Mouse (Mus musculus) heart, embryonic 14.5 days (tissue): ENCODE results near the gene Pdxp. TPM values are rescaled to one million over a fixed set of nuclear protein-coding genes. Genes with fewer than 3 reads are reported as not detected.
"Not testable (repeated sequence)": the region's sequence is repeated elsewhere in the genome, so short reads cannot be mapped to it uniquely, and the experiment has no call there.

Experiments
- ATAC-seq: fragments of 200-750 bp; cut with Nextera tagmentation; 2 replicates; pipeline ENCODE4 v1.8.0; 2017; ENCODE audit warnings: low read depth, moderate TSS enrichment; ENCODE audit not compliant: insufficient number of reproducible peaks, insufficient read depth, low FRiP score
- H3K27ac ChIP-seq, 2 experiments: fragments of 200-500 bp in 1 of 2; fragments of 300-500 bp in 1 of 2; sonication (generic) in 1 of 2; replicated peaks in 1 of 2; 2 replicates each; pipeline ENCODE4 v1.5.1; 2012 to 2014; ENCODE audit warnings: low read depth in 2 of 2, low read length in 2 of 2, control low read depth in 1 of 2, mild to moderate bottlenecking in 1 of 2, mixed read lengths in 1 of 2; ENCODE audit not compliant: control insufficient read depth in 1 of 2, insufficient read depth in 1 of 2
- H3K27me3 ChIP-seq: fragments of 300-500 bp; sonication (generic); 2 replicates; pipeline ENCODE4 v1.6.1; 2014; ENCODE audit warnings: mild to moderate bottlenecking, low read length, control low read depth; ENCODE audit not compliant: control insufficient read depth, insufficient read depth
- H3K36me3 ChIP-seq: fragments of 300-500 bp; sonication (generic); 2 replicates; pipeline ENCODE4 v1.6.1; 2014; ENCODE audit warnings: mild to moderate bottlenecking, control low read depth, low read length, mixed read lengths; ENCODE audit not compliant: control insufficient read depth, insufficient read depth
- H3K4me1 ChIP-seq, 2 experiments: fragments of 200-500 bp in 1 of 2; fragments of 300-500 bp in 1 of 2; sonication (generic) in 1 of 2; 2 replicates each; pipeline ENCODE4 v1.6.1; 2012 to 2014; ENCODE audit warnings: low read length in 2 of 2, control low read depth in 1 of 2, mixed read lengths in 1 of 2; ENCODE audit not compliant: control insufficient read depth in 2 of 2, insufficient read depth in 2 of 2
- H3K4me2 ChIP-seq: fragments of 300-500 bp; sonication (generic); 2 replicates; pipeline ENCODE4 v1.6.1; 2014; ENCODE audit warnings: mild to moderate bottlenecking, low read length
- H3K4me3 ChIP-seq, 2 experiments: fragments of 200-500 bp in 1 of 2; fragments of 300-500 bp in 1 of 2; sonication (generic) in 1 of 2; 2 replicates each; pipeline ENCODE4 v1.5.1; 2012 to 2014; ENCODE audit warnings: low read length in 2 of 2, mild to moderate bottlenecking in 2 of 2, control low read depth in 1 of 2, low read depth in 1 of 2, moderate library complexity in 1 of 2; ENCODE audit not compliant: control insufficient read depth in 1 of 2, insufficient read depth in 1 of 2
- H3K9ac ChIP-seq: fragments of 300-500 bp; sonication (generic); 2 replicates; pipeline ENCODE4 v1.6.1; 2014; ENCODE audit warnings: mild to moderate bottlenecking, low read length
- H3K9me3 ChIP-seq: fragments of 300-500 bp; sonication (generic); 2 replicates; pipeline ENCODE4 v1.6.1; 2016; ENCODE audit warnings: low read length, control low read depth; ENCODE audit not compliant: control insufficient read depth
- WGBS: fragments of 180-500 bp; shearing (Covaris S2); extraction: QIAGEN DNeasy Blood & Tissue Kit; methylation state at CpG from one replicate; pipeline ENCODE4 v1.1.7; 2014; 5-methylcytosine and 5-hydroxymethylcytosine counted together
- polyA plus RNA-seq: library from polyadenylated mRNA; unstranded; fragments of >200 nt; fragmentation: Nextera tagmentation; extraction: Ambion mirVana; gene quantifications from 2 replicates; pipeline ENCODE4 v1.2.1, GENCODE M21; 2014

Gene Pdxp
- polyA plus RNA-seq, 1 experiment from 2014 or later = 26.2 TPM

DNA sequence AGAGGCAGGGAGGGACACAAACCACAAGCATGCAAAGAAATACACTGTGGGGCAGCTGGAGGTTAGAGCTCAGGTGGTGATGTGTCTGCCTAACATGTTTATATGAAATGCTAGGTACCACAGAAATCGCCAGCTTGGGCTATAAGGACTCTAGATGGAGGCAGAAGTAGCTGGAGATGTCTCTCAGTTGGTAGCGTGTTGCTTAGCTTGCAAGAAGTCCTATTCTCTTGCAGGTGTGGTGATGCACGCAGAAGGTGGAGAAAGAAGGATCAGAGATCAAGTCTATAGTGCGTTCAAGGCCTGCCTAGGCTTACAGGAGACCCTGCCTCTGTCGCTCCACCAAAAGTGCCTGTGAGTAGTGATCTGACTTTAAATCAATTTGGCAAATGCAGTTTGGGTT, 38.2 kb upstream of the Pdxp start:
- peaks cover 16 to 29% of the 10 kb centered on the region in 2 experiments for H3K4me1 ChIP-seq

DNA sequence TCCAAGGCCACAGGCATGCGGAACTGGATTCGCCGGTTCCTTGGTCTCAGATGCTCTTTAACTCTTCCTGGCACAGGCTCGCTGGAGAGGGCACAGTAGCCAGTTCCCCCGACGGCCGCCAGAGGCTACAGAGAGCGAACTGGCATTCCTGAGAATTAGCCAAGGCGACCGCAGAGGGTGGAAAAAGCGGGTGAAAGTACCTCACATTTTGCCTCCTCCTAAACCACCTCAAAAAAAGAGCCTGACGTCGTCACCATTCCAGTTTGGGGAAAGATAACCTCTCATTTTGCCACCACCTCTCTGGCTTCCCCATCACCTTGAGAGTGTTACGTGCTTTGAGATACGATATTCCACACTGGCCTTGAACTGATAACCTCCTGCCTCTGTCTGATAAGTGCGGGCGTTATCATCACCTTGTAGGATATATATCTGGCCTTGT, 37.4 kb upstream of the Pdxp start:
- peaks cover 16% of the 10 kb centered on the region for H3K36me3 ChIP-seq
- peak overlapping the region; percentile 86 for H3K4me2 ChIP-seq
- peak overlapping the region; percentile 94 for H3K9ac ChIP-seq
- 1% methylated on average over 17 of the region's 17 CpGs for WGBS
- H3K4me3 ChIP-seq = peak overlapping the region; percentile 64 to 80
- ATAC-seq = no peak
- peak overlapping the region; percentile 97 to 99 for H3K27ac ChIP-seq
- no peaks in the 10 kb centered on the region for H3K9me3 ChIP-seq
- H3K27me3 ChIP-seq = no peaks in the 10 kb centered on the region
- H3K4me1 ChIP-seq = peaks cover 16 to 30% of the 10 kb centered on the region in 2 experiments

More for the DNA sequence above, 38.2 kb upstream of the Pdxp start:
- Histone ChIP-seq H3K4me3 (no peak overlapping the region), H3K9me3 (no peaks in the 10 kb centered on the region), H3K36me3 (peaks cover 10% of the 10 kb centered on the region; the same call in 1 of the 2 replicates), H3K4me2 (peak overlapping the region; percentile 86), H3K27me3 (no peaks in the 10 kb centered on the region), H3K9ac (peak overlapping the region; percentile 94), H3K27ac (peak overlapping the region in 1 of 2 experiments; percentile 97; a peak in 1 of 4 replicates)
- 81% methylated on average over 5 of the region's 5 CpGs for whole genome bisulfite sequencing
- ATAC-seq = no peak

DNA sequence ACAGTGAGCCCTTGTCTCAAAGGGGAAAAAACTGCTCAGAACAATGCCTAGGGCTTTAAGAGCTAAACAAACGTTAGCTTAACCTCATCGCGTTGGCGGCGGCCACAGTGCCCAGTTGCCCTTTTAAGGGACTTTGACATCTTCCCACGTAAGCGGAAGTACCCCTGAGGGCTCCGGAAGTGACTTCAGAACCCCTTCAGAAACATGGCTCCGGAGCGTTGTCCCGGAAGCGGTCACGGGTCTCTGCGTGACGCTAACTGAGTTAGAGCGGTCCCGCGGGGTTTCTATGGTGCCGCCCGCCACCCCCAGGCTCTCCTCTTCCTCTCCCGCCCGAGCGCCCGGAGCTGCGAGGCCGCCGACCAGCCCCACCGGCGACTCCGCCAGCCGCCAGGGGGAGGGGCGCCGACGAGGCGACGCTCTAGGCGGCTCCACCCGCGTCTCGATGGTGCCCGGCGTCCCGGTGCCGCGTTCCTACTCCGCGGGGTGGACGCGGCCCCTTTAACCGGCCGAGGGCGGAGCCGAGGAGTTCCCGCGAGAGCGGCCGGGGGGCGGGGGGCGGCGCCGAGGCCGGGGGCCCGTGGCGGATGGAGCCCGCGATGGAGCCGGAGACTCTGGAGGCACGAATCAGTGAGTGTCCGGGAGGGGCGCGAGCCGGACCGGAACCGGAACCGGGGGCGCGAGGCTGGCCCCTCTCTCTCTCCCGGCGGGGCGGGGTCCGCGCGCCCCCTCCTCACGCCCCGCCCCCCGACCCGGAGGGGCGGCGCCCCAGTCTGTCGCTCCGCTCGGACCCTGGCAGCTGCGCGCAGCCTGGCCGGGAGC, 36.5 kb upstream of the Pdxp start, which contains the start of gene Gga1:
Gene Gga1, plus strand, starts transcription at position 200 of the 819 bp plus-strand sequence.
- H3K4me1 ChIP-seq = peaks cover 16 to 30% of the 10 kb centered on the region in 2 experiments
- H3K36me3 ChIP-seq = peaks cover 25% of the 10 kb centered on the region
- peak within 1 kb of the TSS; percentile 97 to 99 for H3K27ac ChIP-seq
- H3K27me3 ChIP-seq = no peaks in the 10 kb centered on the region
- WGBS = under 1% methylated on average over 86 of the region's 95 CpGs
- peak within 1 kb of the TSS; percentile 86 for H3K4me2 ChIP-seq
- peak within 1 kb of the TSS; percentile 94 for H3K9ac ChIP-seq
- H3K9me3 ChIP-seq = no peaks in the 10 kb centered on the region
- peak; percentile 91 for ATAC-seq
- peak within 1 kb of the TSS; percentile 64 to 80 for H3K4me3 ChIP-seq

DNA sequence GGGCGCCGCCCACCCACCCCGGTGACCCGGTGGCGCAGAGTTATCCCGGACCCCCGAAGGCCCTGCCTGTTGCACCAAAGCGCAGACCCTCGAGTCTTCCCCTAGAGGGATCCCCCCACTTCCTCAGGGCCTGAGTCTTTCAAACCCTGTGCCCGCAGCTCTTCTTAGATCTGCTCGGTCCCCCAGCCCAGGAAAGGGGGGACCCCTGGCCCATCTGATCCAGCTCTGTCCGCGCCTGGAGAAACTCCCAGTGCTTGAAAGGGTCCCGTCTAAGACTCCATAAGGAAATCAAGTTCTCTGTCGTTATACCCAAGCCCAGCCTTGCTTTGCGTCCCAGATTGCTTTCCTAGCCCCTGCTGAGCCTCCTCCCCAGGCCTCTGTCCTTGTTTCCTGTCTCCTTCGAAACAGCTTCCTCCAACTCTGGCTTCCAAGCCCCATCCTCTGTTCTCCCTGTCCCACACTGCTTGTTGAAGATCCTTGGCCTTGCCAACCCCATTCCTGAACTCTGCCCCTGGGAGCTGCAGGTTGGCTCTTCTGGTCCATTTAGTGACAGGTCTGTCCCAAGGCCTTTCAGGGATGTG, 35.8 kb upstream of the Pdxp start:
- Histone ChIP-seq H3K27me3 (no peaks in the 10 kb centered on the region), H3K27ac (peak overlapping the region; percentile 97 to 99), H3K9ac (peak overlapping the region; percentile 94), H3K36me3 (peaks cover 32% of the 10 kb centered on the region), H3K9me3 (no peaks in the 10 kb centered on the region), H3K4me1 (peaks cover 16 to 30% of the 10 kb centered on the region in 2 experiments), H3K4me3 (peak overlapping the region; percentile 64 to 80), H3K4me2 (peak overlapping the region; percentile 86)
- under 1% methylated on average over 17 of the region's 17 CpGs for WGBS
- ATAC-seq = 0 out of 2 replicates have a peak, but pooled peaks have one; percentile 0

DNA sequence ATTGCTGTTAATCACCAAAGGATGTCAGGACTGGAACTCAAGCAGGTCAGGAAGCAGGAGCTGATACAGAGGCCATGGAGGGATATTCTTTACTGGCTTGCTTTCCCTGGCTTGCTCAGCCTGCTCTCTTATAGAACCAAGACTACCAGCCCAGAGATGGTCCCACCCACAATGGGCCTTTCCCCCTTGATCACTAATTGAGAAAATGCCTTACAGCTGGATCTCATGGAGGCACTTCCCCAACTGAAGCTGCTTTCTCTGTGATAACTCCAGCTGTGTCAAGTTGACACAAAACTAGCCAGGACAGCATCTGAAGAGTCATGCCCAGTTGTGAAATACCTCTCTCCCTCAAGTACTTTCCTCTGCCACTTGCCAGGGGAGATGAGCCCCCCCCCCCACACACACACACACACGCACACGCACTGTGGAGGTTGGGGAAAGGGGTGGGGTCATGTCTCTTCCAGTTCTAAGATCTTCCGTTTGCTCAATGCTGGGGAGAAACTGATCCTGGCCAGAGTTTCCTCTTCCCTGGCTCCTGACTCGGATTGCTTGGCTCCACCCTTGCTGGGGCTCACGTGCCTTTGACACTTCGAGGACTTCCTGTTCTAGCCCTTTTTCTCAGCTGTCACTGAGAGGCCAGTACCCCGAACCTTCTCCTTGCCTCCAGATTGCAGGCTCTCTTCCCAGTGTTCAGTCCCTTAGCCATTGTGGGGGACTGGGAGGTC, 34.8 kb upstream of the Pdxp start:
- Histone ChIP-seq H3K27ac (peak overlapping the region in 1 of 2 experiments; percentile 39; a peak in 1 of 4 replicates), H3K36me3 (peaks cover 43% of the 10 kb centered on the region), H3K4me1 (peaks cover 15 to 29% of the 10 kb centered on the region in 2 experiments), H3K9ac (peak overlapping the region; percentile 30; the same call in 1 of the 2 replicates)
- not testable (repeated sequence) for H3K9me3 ChIP-seq, H3K27me3 ChIP-seq, H3K4me3 ChIP-seq, H3K4me2 ChIP-seq, ATAC-seq
- WGBS = 50% methylated on average over 7 of the region's 7 CpGs

DNA sequence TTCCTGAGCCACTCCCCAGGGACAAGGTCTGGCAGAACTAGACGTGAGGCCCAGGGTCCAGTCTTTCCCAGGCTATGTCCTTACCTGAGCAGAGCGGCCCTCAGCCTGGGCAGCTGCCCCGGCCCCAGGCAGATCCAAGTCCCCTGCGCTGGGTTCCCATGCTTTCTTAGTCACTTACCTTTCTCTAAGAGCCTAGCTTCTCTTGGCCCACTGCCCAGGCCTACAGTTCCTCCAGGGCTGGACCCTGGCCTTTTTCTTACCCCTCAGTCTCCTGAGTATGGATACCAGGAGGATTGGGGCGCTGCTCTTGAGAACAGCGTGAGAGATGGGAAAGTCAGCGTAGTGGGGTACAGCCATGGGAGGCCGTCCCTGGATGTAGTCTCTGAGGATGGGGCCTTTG, 33.3 kb upstream of the Pdxp start:
- Histone ChIP-seq H3K27me3 (no peaks in the 10 kb centered on the region), H3K4me2 (no peak overlapping the region), H3K4me3 (no peak overlapping the region), H3K9me3 (no peaks in the 10 kb centered on the region), H3K9ac (no peak overlapping the region), H3K36me3 (peaks cover 58% of the 10 kb centered on the region), H3K4me1 (peaks cover 14 to 28% of the 10 kb centered on the region in 2 experiments), H3K27ac (no peak overlapping the region)
- no peak for ATAC-seq
- 91% methylated on average over 8 of the region's 8 CpGs for WGBS

DNA sequence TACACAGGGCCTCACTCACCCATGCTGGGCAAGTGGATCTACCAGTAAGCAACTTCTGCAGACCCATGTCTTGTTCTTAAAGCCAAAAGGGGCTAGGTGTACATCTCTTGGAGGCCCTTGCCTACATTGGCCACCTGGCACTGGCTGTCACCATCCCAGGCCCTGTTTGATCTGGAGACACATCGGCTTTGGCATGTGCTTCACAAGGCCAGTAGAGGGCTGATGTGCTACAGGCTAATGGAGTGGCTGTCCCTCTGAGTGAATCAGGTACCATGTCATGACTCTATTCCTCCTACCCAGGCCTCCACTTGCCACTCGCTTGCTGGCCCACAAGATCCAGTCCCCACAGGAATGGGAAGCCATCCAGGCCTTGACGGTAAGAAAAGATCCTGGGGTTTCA, 31.9 kb upstream of the Pdxp start:
- whole genome bisulfite sequencing = 76% methylated on average over 3 of the region's 3 CpGs

More for the DNA sequence above, 31.9 kb upstream of the Pdxp start:
- no peak for ATAC-seq
- H3K27me3 ChIP-seq = no peaks in the 10 kb centered on the region
- H3K36me3 ChIP-seq = peaks cover 72% of the 10 kb centered on the region
- H3K4me3 ChIP-seq = no peak overlapping the region
- H3K4me2 ChIP-seq = no peak overlapping the region
- H3K9me3 ChIP-seq = no peaks in the 10 kb centered on the region
- no peak overlapping the region for H3K9ac ChIP-seq
- H3K4me1 ChIP-seq = peaks cover 10 to 18% of the 10 kb centered on the region in 2 experiments
- H3K27ac ChIP-seq = no peak overlapping the region
